Mouse (Mus musculus) testis, adult 2 months (tissue): ENCODE results near the gene Kif6.

Experiments used
- CTCF ChIP-seq: fragments of 200-500 bp; IDR thresholded peaks from 2 replicates; pipeline ENCODE4 v1.5.1; 2012; ENCODE audit warnings: low read depth, mild to moderate bottlenecking, inconsistent platforms, low read length, moderate library complexity; ENCODE audit not compliant: control insufficient read depth, insufficient read depth, insufficient replicate concordance
- POLR2A ChIP-seq: fragments of 200-500 bp; IDR thresholded peaks from 2 replicates; pipeline ENCODE4 v1.6.1; 2012; ENCODE audit warnings: low read depth, mild to moderate bottlenecking, inconsistent platforms, low read length, moderate library complexity; ENCODE audit not compliant: control insufficient read depth

- TF ChIP-seq CTCF (peak; percentile 95; the same call in 1 of the 2 replicates), POLR2A (no peak)
These were observed 320.8 kb downstream of the Kif6 start for GRCm38 (mm10) chr17:49935602-49936205.
